12 mouse cellular contexts compared by ENCODE assay signal in genomic region chr7:31050487-31050886, GRCm38 (mm10). TPM values are rescaled to one million over a fixed set of nuclear protein-coding genes. Genes with fewer than 3 reads are reported as not detected.
DNase-seq lines count a peak whose midpoint lies in the region; ATAC-seq and TF ChIP-seq lines count a peak whose summit lies in the region.
"Had no signal": no experiment of that assay in that cellular context is flagged by ENCODE, and none has a peak within 500 bp of the region (broad histone marks: within the 10 kb centered on the region; RNA-seq: fewer than 3 reads in every experiment).

No protein-coding gene starts in this region.

- TF ChIP-seq CTCF in kidney, postnatal 0 days (IDR thresholded peaks at IDR 0.05; ENCODE audit: low read depth): no peak

- no peaks in the 10 kb centered on the region for H3K36me3 ChIP-seq in kidney, postnatal 0 days (ENCODE audit: insufficient read depth, low read length)
- H3K36me3 ChIP-seq in forebrain, embryonic 11.5 days (ENCODE audit: control insufficient read depth, insufficient read depth, low read length): no peaks in the 10 kb centered on the region
- no peaks in the 10 kb centered on the region for H3K36me3 ChIP-seq in intestine, embryonic 14.5 days (ENCODE audit: control insufficient read depth, insufficient read depth, low read length)
- H3K36me3 ChIP-seq in neural tube, embryonic 13.5 days: no peaks in the 10 kb centered on the region

- no peaks in the 10 kb centered on the region for H3K9me3 ChIP-seq in kidney, postnatal 0 days (replicated peaks; ENCODE audit: low read length)
- no peaks in the 10 kb centered on the region for H3K9me3 ChIP-seq in forebrain, embryonic 11.5 days (ENCODE audit: control insufficient read depth, low read length)
- H3K9me3 ChIP-seq in intestine, embryonic 14.5 days (ENCODE audit: control insufficient read depth, low read length): no peaks in the 10 kb centered on the region
- no peaks in the 10 kb centered on the region for H3K9me3 ChIP-seq in neural tube, embryonic 13.5 days

- H3K4me2 ChIP-seq in kidney, postnatal 0 days (ENCODE audit: low read length): 0 out of 2 replicates have a peak overlapping the region, but pooled peaks have one; percentile 41
- peak overlapping the region; percentile 9; the same call in 1 of the 2 replicates for H3K4me2 ChIP-seq in forebrain, embryonic 11.5 days (ENCODE audit: low read depth, low read length, severe bottlenecking)
- peak overlapping the region; percentile 41 for H3K4me2 ChIP-seq in intestine, embryonic 14.5 days (ENCODE audit: low read length)
- peak overlapping the region; percentile 63 for H3K4me2 ChIP-seq in neural tube, embryonic 13.5 days

- no peak overlapping the region for H3K9ac ChIP-seq in kidney, postnatal 0 days (ENCODE audit: low read depth, low read length)
- no peak overlapping the region for H3K9ac ChIP-seq in forebrain, embryonic 11.5 days (ENCODE audit: low read length)
- H3K9ac ChIP-seq in intestine, embryonic 14.5 days (ENCODE audit: low read length): 0 out of 2 replicates have a peak overlapping the region, but pooled peaks have one; percentile 8
- peak overlapping the region; percentile 68 for H3K9ac ChIP-seq in neural tube, embryonic 13.5 days
- H3K9ac ChIP-seq: liver, postnatal 0 days had no signal

- no peak for DNase-seq in kidney, postnatal 0 days (ENCODE audit: low spot score)
- DNase-seq in kidney, postnatal 10 days: no peak
- no peak for DNase-seq in forebrain, embryonic 11.5 days (ENCODE audit: low spot score)
- no peak for DNase-seq in intestine, embryonic 14.5 days (ENCODE audit: low spot score)
- no peak for DNase-seq in spleen, postnatal 10 days (ENCODE audit: low spot score in 2 of 2)
- no peak for DNase-seq in gastrocnemius, adult 8-10 months (ENCODE audit: low spot score in 2 of 2)
- DNase-seq: layer of hippocampus, adult 9-11 months; liver, postnatal 0 days; thymus, adult 2 months had no signal

- peaks cover 39% of the 10 kb centered on the region for H3K27me3 ChIP-seq in kidney, postnatal 0 days (ENCODE audit: insufficient read depth, low read length)
- H3K27me3 ChIP-seq in forebrain, embryonic 11.5 days (ENCODE audit: control insufficient read depth, insufficient read depth, low read length): peaks cover 54% of the 10 kb centered on the region
- H3K27me3 ChIP-seq in intestine, embryonic 14.5 days (replicated peaks; ENCODE audit: control insufficient read depth, insufficient read depth, low read length): peaks cover 56% of the 10 kb centered on the region
- peaks cover 78% of the 10 kb centered on the region for H3K27me3 ChIP-seq in neural tube, embryonic 13.5 days

- 7% methylated on average over 6 of the region's 6 CpGs for WGBS in kidney, postnatal 0 days
- 4% methylated on average over 6 of the region's 6 CpGs for WGBS in forebrain, embryonic 11.5 days
- WGBS in intestine, embryonic 14.5 days: under 1% methylated on average over 6 of the region's 6 CpGs
- WGBS in neural tube, embryonic 13.5 days: 5% methylated on average over 6 of the region's 6 CpGs

- ATAC-seq in kidney, postnatal 0 days (replicated peaks; ENCODE audit: low FRiP score, low read depth): no peak
- no peak for ATAC-seq in forebrain, embryonic 11.5 days (replicated peaks; ENCODE audit: low FRiP score)
- ATAC-seq in intestine, embryonic 14.5 days (replicated peaks; ENCODE audit: low FRiP score, low TSS enrichment, low read depth): no peak
- ATAC-seq in neural tube, embryonic 13.5 days (ENCODE audit: low read depth): 0 out of 2 replicates have a peak, but pooled peaks have one; percentile 2
- ATAC-seq in erythroid progenitor cell, adult 5-6 weeks (replicated peaks; ENCODE audit: low FRiP score, poor library complexity, severe bottlenecking): no peak
- ATAC-seq: liver, postnatal 0 days had no signal

- H3K4me1 ChIP-seq in kidney, postnatal 0 days (replicated peaks; ENCODE audit: insufficient read depth, low read length): peaks cover 19% of the 10 kb centered on the region
- H3K4me1 ChIP-seq in forebrain, embryonic 11.5 days (replicated peaks; ENCODE audit: control insufficient read depth, insufficient read depth, low read length): peaks cover 9% of the 10 kb centered on the region
- H3K4me1 ChIP-seq in intestine, embryonic 14.5 days (replicated peaks; ENCODE audit: control insufficient read depth, insufficient read depth, low read length): peaks cover 52% of the 10 kb centered on the region
- peaks cover 57% of the 10 kb centered on the region for H3K4me1 ChIP-seq in neural tube, embryonic 13.5 days (replicated peaks)

- 0 out of 2 replicates have a peak overlapping the region, but pooled peaks have one; percentile 0 for H3K4me3 ChIP-seq in kidney, postnatal 0 days (replicated peaks; ENCODE audit: low read depth, low read length)
- H3K4me3 ChIP-seq in forebrain, embryonic 11.5 days (ENCODE audit: low read depth, low read length): 0 out of 2 replicates have a peak overlapping the region, but pooled peaks have one; percentile 2
- 0 out of 2 replicates have a peak overlapping the region, but pooled peaks have one; percentile 16 for H3K4me3 ChIP-seq in intestine, embryonic 14.5 days (ENCODE audit: low read depth, low read length)
- H3K4me3 ChIP-seq in neural tube, embryonic 13.5 days: peak overlapping the region; percentile 42

- H3K27ac ChIP-seq in kidney, postnatal 0 days: no peak overlapping the region
- no peak overlapping the region for H3K27ac ChIP-seq in forebrain, embryonic 11.5 days (ENCODE audit: low read depth, low read length)
- H3K27ac ChIP-seq in intestine, embryonic 14.5 days (ENCODE audit: low read depth): no peak overlapping the region
- H3K27ac ChIP-seq in neural tube, embryonic 13.5 days (replicated peaks): peak overlapping the region; percentile 70

RNA-seq across cellular contexts. Expression of gene Fxyd7, which starts 0.8 kb away (rescaled TPM):
- 6.1 and 8.5 TPM in 2 replicates for polyA plus RNA-seq in kidney, postnatal 0 days (2015; fragmentation: Nextera tagmentation; extraction: Ambion mirVana)
- 4.1 and 4.9 TPM in 2 replicates for polyA plus RNA-seq in forebrain, embryonic 11.5 days (2014; fragmentation: Nextera tagmentation; extraction: Ambion mirVana)
- polyA plus RNA-seq in intestine, embryonic 14.5 days (2014; fragmentation: Nextera tagmentation; extraction: Ambion mirVana): 21.1 and 23.0 TPM in 2 replicates
- polyA plus RNA-seq in neural tube, embryonic 13.5 days (2015; fragmentation: Nextera tagmentation; extraction: Ambion mirVana): 181 and 239 TPM in 2 replicates
- total RNA-seq in erythroid progenitor cell, adult 5-6 weeks (2015; ENCODE audit: low replicate concordance): not detected in 2 replicates
- not detected in 2 replicates for total RNA-seq in erythroid progenitor cell, adult 5-6 weeks (2017; ENCODE audit: low replicate concordance)
- total RNA-seq in gastrocnemius, adult 8-10 months (2022): 1 to 10 TPM in 2 of 4 experiments, under 1 TPM in 1, not detected in 1; 0.99 to 1.3 (median 1.3) TPM

RNA-seq across cellular contexts. Expression of gene Fxyd1, which starts 6.5 kb away (rescaled TPM):
- polyA plus RNA-seq in kidney, postnatal 0 days (2015; fragmentation: Nextera tagmentation; extraction: Ambion mirVana): 62.0 and 76.3 TPM in 2 replicates
- 2.9 and 4.0 TPM in 2 replicates for polyA plus RNA-seq in forebrain, embryonic 11.5 days (2014; fragmentation: Nextera tagmentation; extraction: Ambion mirVana)
- 71.8 and 74.1 TPM in 2 replicates for polyA plus RNA-seq in intestine, embryonic 14.5 days (2014; fragmentation: Nextera tagmentation; extraction: Ambion mirVana)
- 28.2 and 33.9 TPM in 2 replicates for polyA plus RNA-seq in neural tube, embryonic 13.5 days (2015; fragmentation: Nextera tagmentation; extraction: Ambion mirVana)
- not detected in 2 replicates for total RNA-seq in erythroid progenitor cell, adult 5-6 weeks (2015; ENCODE audit: low replicate concordance)
- not detected in 2 replicates for total RNA-seq in erythroid progenitor cell, adult 5-6 weeks (2017; ENCODE audit: low replicate concordance)
- 100 to 1,000 TPM; 556 to 826 (median 679) TPM for total RNA-seq in gastrocnemius, adult 8-10 months (2022)
- total RNA-seq: neutrophil, adult 5-6 weeks had no signal

RNA-seq across cellular contexts. Expression of gene Fxyd5, which starts 8.2 kb away (rescaled TPM):
- 31.5 and 35.9 TPM in 2 replicates for polyA plus RNA-seq in kidney, postnatal 0 days (2015; fragmentation: Nextera tagmentation; extraction: Ambion mirVana)
- polyA plus RNA-seq in forebrain, embryonic 11.5 days (2014; fragmentation: Nextera tagmentation; extraction: Ambion mirVana): 10.2 and 12.9 TPM in 2 replicates
- 18.1 and 22.8 TPM in 2 replicates for polyA plus RNA-seq in intestine, embryonic 14.5 days (2014; fragmentation: Nextera tagmentation; extraction: Ambion mirVana)
- 15.9 and 19.6 TPM in 2 replicates for polyA plus RNA-seq in neural tube, embryonic 13.5 days (2015; fragmentation: Nextera tagmentation; extraction: Ambion mirVana)
- total RNA-seq in erythroid progenitor cell, adult 5-6 weeks (2015; ENCODE audit: low replicate concordance): 112 and 145 TPM in 2 replicates
- total RNA-seq in erythroid progenitor cell, adult 5-6 weeks (2017; ENCODE audit: low replicate concordance): 54.3 and 76.5 TPM in 2 replicates
- 1 to 10 TPM; 4.7 to 8.7 (median 6.1) TPM for total RNA-seq in gastrocnemius, adult 8-10 months (2022)

RNA-seq across cellular contexts. Expression of gene Lgi4, which starts 8.7 kb away (rescaled TPM):
- 0.24 and 0.34 TPM in 2 replicates for polyA plus RNA-seq in kidney, postnatal 0 days (2015; fragmentation: Nextera tagmentation; extraction: Ambion mirVana)
- polyA plus RNA-seq in forebrain, embryonic 11.5 days (2014; fragmentation: Nextera tagmentation; extraction: Ambion mirVana): 0.36 and 0.44 TPM in 2 replicates
- polyA plus RNA-seq in intestine, embryonic 14.5 days (2014; fragmentation: Nextera tagmentation; extraction: Ambion mirVana): 1.2 and 2.4 TPM in 2 replicates
- 2.0 and 2.6 TPM in 2 replicates for polyA plus RNA-seq in neural tube, embryonic 13.5 days (2015; fragmentation: Nextera tagmentation; extraction: Ambion mirVana)
- total RNA-seq in erythroid progenitor cell, adult 5-6 weeks (2015; ENCODE audit: low replicate concordance): not detected in 2 replicates
- total RNA-seq in erythroid progenitor cell, adult 5-6 weeks (2017; ENCODE audit: low replicate concordance): 0.51 TPM in 1 of 2 replicates, not detected in the other
- total RNA-seq in gastrocnemius, adult 8-10 months (2022): 1 to 10 TPM; 1.4 to 3.5 (median 2.3) TPM
- polyA plus RNA-seq: liver, postnatal 0 days had no signal

RNA-seq across cellular contexts. Expression of gene Fxyd3, which starts 26.0 kb away (rescaled TPM):
- polyA plus RNA-seq in kidney, postnatal 0 days (2015; fragmentation: Nextera tagmentation; extraction: Ambion mirVana): 16.9 and 22.5 TPM in 2 replicates
- polyA plus RNA-seq in forebrain, embryonic 11.5 days (2014; fragmentation: Nextera tagmentation; extraction: Ambion mirVana): 2.0 and 3.3 TPM in 2 replicates
- 70.2 and 71.5 TPM in 2 replicates for polyA plus RNA-seq in intestine, embryonic 14.5 days (2014; fragmentation: Nextera tagmentation; extraction: Ambion mirVana)
- polyA plus RNA-seq in neural tube, embryonic 13.5 days (2015; fragmentation: Nextera tagmentation; extraction: Ambion mirVana): 2.2 and 2.5 TPM in 2 replicates
- total RNA-seq in erythroid progenitor cell, adult 5-6 weeks (2015; ENCODE audit: low replicate concordance): not detected in 2 replicates
- not detected in 2 replicates for total RNA-seq in erythroid progenitor cell, adult 5-6 weeks (2017; ENCODE audit: low replicate concordance)
- 1 to 10 TPM in 2 of 4 experiments, under 1 TPM in 2; 0.77 to 1.3 (median 0.92) TPM for total RNA-seq in gastrocnemius, adult 8-10 months (2022)
- total RNA-seq: neutrophil, adult 5-6 weeks had no signal

Comparison
In these comparisons a context has a peak if more than half of its experiments do, and no peak if none do; other contexts are left out.
1. H3K4me2 ChIP-seq: peak in every context shown above with its lines; median percentile 63 in neural tube, embryonic 13.5 days; 41 in kidney, postnatal 0 days; 41 in intestine, embryonic 14.5 days; 9 in forebrain, embryonic 11.5 days.
2. H3K9ac ChIP-seq: peak in intestine, embryonic 14.5 days (single experiment) and neural tube, embryonic 13.5 days (single experiment); none in kidney, postnatal 0 days (single experiment) and forebrain, embryonic 11.5 days (single experiment).
3. Peak in every context shown above with its lines, with median percentiles within 50 percentile points of each other: H3K4me3 ChIP-seq.